Mouse (Mus musculus) cerebellum, adult 11-12 months (tissue): Measurements from ENCODE around the gene Pkd1.

Experiments used
- DNase-seq: peaks from one replicate; pipeline ENCODE4 v3.0.0; 2022

The Pkd1 gene

GRCm38 (mm10) chr17:24567034-24567779, 17.6 kb downstream of the Pkd1 start:
- DNase-seq, result no peak

- DNase-seq, result peak; percentile 56
Measured at GRCm38 (mm10) chr17:24569837-24570236, 20.2 kb downstream of the Pkd1 start.

- DNase-seq, result no peak
Measured at GRCm38 (mm10) chr17:24572651-24573245, 23.1 kb downstream of the Pkd1 start.

- DNase-seq, result no peak
Measured at GRCm38 (mm10) chr17:24573811-24574210, 24.2 kb downstream of the Pkd1 start.

- peak; percentile 4 for DNase-seq
Measured at GRCm38 (mm10) chr17:24579532-24579931, 29.9 kb downstream of the Pkd1 start.

- DNase-seq, result peak; percentile 14
Measured at GRCm38 (mm10) chr17:24580287-24580686, 30.7 kb downstream of the Pkd1 start.

GRCm38 (mm10) chr17:24583599-24584460, 34.2 kb downstream of the Pkd1 start:
- no peak for DNase-seq

GRCm38 (mm10) chr17:24584520-24584919, 34.9 kb downstream of the Pkd1 start:
- DNase-seq, result no peak

GRCm38 (mm10) chr17:24586532-24586931, 36.9 kb downstream of the Pkd1 start:
- DNase-seq, result no peak

GRCm38 (mm10) chr17:24590943-24591342, 41.3 kb downstream of the Pkd1 start:
- peak; percentile 82 for DNase-seq

GRCm38 (mm10) chr17:24591695-24592094, 42.1 kb downstream of the Pkd1 start:
- DNase-seq, result no peak

GRCm38 (mm10) chr17:24593248-24593647, 43.6 kb downstream of the Pkd1 start:
- DNase-seq, result no peak

- peak; percentile 64 for DNase-seq
Measured at GRCm38 (mm10) chr17:24593992-24594890, 44.6 kb downstream of the Pkd1 start.

GRCm38 (mm10) chr17:24595126-24596072, 45.8 kb downstream of the Pkd1 start:
- peak; percentile 78 for DNase-seq

- DNase-seq, result no peak
Measured at GRCm38 (mm10) chr17:24596073-24596466, 46.4 kb downstream of the Pkd1 start.

GRCm38 (mm10) chr17:24596471-24597183, 47.0 kb downstream of the Pkd1 start:
- peak; percentile 94 for DNase-seq

- DNase-seq, result peak; percentile 50
Measured at GRCm38 (mm10) chr17:24597989-24598388, 48.4 kb downstream of the Pkd1 start.

- peak; percentile 61 for DNase-seq
Measured at GRCm38 (mm10) chr17:24600502-24600901, 50.9 kb downstream of the Pkd1 start.

- no peak for DNase-seq
Measured at GRCm38 (mm10) chr17:24603961-24604360, 54.3 kb downstream of the Pkd1 start.

- no peak for DNase-seq
Measured at GRCm38 (mm10) chr17:24604557-24604956, 54.9 kb downstream of the Pkd1 start.

- no peak for DNase-seq
Measured at GRCm38 (mm10) chr17:24608370-24608769, 58.7 kb downstream of the Pkd1 start.
